Mouse (Mus musculus) retina, adult 2 months (tissue): ENCODE measurements around the gene Ndfip2.

Source experiments
- DNase-seq: peaks from one replicate; pipeline ENCODE4 v3.0.0-alpha.2; 2012; ENCODE audit warnings: low read depth, low spot score

Gene Ndfip2

GRCm38 (mm10) chr14:105284062-105284461 is 25.7 kb downstream of the Ndfip2 start:
- no peak for DNase-seq

- DNase-seq, result no peak
Measured at GRCm38 (mm10) chr14:105287557-105287956, 29.2 kb downstream of the Ndfip2 start.

- no peak for DNase-seq
Measured at GRCm38 (mm10) chr14:105287972-105288371, 29.6 kb downstream of the Ndfip2 start.

- DNase-seq, result no peak
Measured at GRCm38 (mm10) chr14:105288529-105288928, 30.2 kb downstream of the Ndfip2 start.

GRCm38 (mm10) chr14:105292139-105292538 is 33.8 kb downstream of the Ndfip2 start:
- DNase-seq, result no peak

- no peak for DNase-seq
Measured at GRCm38 (mm10) chr14:105293777-105294176, 35.4 kb downstream of the Ndfip2 start.

- DNase-seq, result peak; percentile 55
Measured at GRCm38 (mm10) chr14:105295820-105296582, 37.6 kb downstream of the Ndfip2 start.

- no peak for DNase-seq
Measured at GRCm38 (mm10) chr14:105299744-105300255, 41.4 kb downstream of the Ndfip2 start.

GRCm38 (mm10) chr14:105300551-105300950 is 42.2 kb downstream of the Ndfip2 start:
- DNase-seq, result no peak

- no peak for DNase-seq
Measured at GRCm38 (mm10) chr14:105302708-105303107, 44.3 kb downstream of the Ndfip2 start.

- DNase-seq, result no peak
Measured at GRCm38 (mm10) chr14:105307716-105308115, 49.3 kb downstream of the Ndfip2 start.

GRCm38 (mm10) chr14:105312366-105312765 is 54.0 kb downstream of the Ndfip2 start:
- no peak for DNase-seq

GRCm38 (mm10) chr14:105312944-105313343 is 54.6 kb downstream of the Ndfip2 start:
- no peak for DNase-seq

- DNase-seq, result no peak
Measured at GRCm38 (mm10) chr14:105313877-105314276, 55.5 kb downstream of the Ndfip2 start.

GRCm38 (mm10) chr14:105321712-105322111 is 63.3 kb downstream of the Ndfip2 start:
- DNase-seq, result no peak

- DNase-seq, result no peak
Measured at GRCm38 (mm10) chr14:105322829-105323228, 64.5 kb downstream of the Ndfip2 start.

GRCm38 (mm10) chr14:105323448-105323847 is 65.1 kb downstream of the Ndfip2 start:
- DNase-seq, result no peak

- DNase-seq, result no peak
Measured at GRCm38 (mm10) chr14:105328397-105329302, 70.3 kb downstream of the Ndfip2 start.

- no peak for DNase-seq
Measured at GRCm38 (mm10) chr14:105333475-105334094, 75.2 kb downstream of the Ndfip2 start.

GRCm38 (mm10) chr14:105341765-105342164 is 83.4 kb downstream of the Ndfip2 start:
- no peak for DNase-seq

- DNase-seq, result no peak
Measured at GRCm38 (mm10) chr14:105354121-105354520, 95.7 kb downstream of the Ndfip2 start.
